Mouse (Mus musculus): ENCODE measurements around the gene Hsdl2. TPM values are rescaled to one million over a fixed set of nuclear protein-coding genes. Genes with fewer than 3 reads are reported as not detected.

The Hsdl2 gene
- polyA plus RNA-seq (2014; fragmentation: Illumina TruSeq; extraction: RNeasy Lipid Tissue Mini Kit (QIAGEN cat#74804); ENCODE audit: low read depth, low replicate concordance), result 67.6 TPM

GRCm38 (mm10) chr4:59581314-59582185, at the start of gene Hsdl2:
Hsdl2 (plus strand) TSS chr4:59581563.

GRCm38 (mm10) chr4:59549175-59549976, 32.0 kb upstream of the Hsdl2 start, which contains the start of gene Ptbp3:
Ptbp3 (minus strand) TSS chr4:59549364.

GRCm38 (mm10) chr4:59625998-59626910, 44.9 kb downstream of the Hsdl2 start, which contains the start of gene E130308A19Rik:
E130308A19Rik (plus strand) TSS chr4:59626211.

Other genes with a start within 250 kb of the Hsdl2 start
- gene Susd1, start 142.9 kb upstream of the Hsdl2 start, polyA plus RNA-seq (2014; fragmentation: Illumina TruSeq; extraction: RNeasy Lipid Tissue Mini Kit (QIAGEN cat#74804); ENCODE audit: low read depth, low replicate concordance), result 13.6 TPM
- gene Ptbp3, start 32.2 kb upstream of the Hsdl2 start, polyA plus RNA-seq (2014; fragmentation: Illumina TruSeq; extraction: RNeasy Lipid Tissue Mini Kit (QIAGEN cat#74804); ENCODE audit: low read depth, low replicate concordance), result 440 TPM
- 1.9 TPM for gene E130308A19Rik, start 44.6 kb downstream of the Hsdl2 start, polyA plus RNA-seq (2014; fragmentation: Illumina TruSeq; extraction: RNeasy Lipid Tissue Mini Kit (QIAGEN cat#74804); ENCODE audit: low read depth, low replicate concordance)
- 37.7 TPM for gene Inip, start 220.0 kb downstream of the Hsdl2 start, polyA plus RNA-seq (2014; fragmentation: Illumina TruSeq; extraction: RNeasy Lipid Tissue Mini Kit (QIAGEN cat#74804); ENCODE audit: low read depth, low replicate concordance)
- 6.2 TPM for gene Snx30, start 224.3 kb downstream of the Hsdl2 start, polyA plus RNA-seq (2014; fragmentation: Illumina TruSeq; extraction: RNeasy Lipid Tissue Mini Kit (QIAGEN cat#74804); ENCODE audit: low read depth, low replicate concordance)

Data from sigmoid colon, adult 10 weeks (tissue).